Mouse (Mus musculus): Measurements from ENCODE around the gene Pnliprp2.

Gene Pnliprp2

DNA sequence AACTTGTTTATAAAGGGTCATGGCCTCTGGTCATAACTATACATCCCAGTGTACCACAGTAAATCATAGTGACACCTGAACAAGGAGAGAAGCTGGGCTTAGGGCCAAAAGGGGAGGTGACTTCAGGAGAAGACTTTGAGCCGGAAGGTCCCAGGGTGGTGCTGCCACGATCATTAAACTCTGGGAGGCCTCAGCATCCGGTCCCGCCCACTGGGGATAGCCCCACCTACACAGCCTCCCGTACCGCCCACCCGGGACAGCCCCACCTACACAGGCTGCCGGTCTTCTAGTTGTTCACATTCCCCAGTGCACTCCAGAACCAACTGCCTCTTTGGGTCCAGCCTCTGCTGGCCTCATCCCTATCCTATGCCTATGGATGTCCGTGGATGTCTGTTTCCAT is at the start of gene Pnliprp2:
Gene Pnliprp2 (plus strand): TSS at position 297 of the 400 bp plus-strand sequence.
- CTCF ChIA-PET: no interaction called here

DNA sequence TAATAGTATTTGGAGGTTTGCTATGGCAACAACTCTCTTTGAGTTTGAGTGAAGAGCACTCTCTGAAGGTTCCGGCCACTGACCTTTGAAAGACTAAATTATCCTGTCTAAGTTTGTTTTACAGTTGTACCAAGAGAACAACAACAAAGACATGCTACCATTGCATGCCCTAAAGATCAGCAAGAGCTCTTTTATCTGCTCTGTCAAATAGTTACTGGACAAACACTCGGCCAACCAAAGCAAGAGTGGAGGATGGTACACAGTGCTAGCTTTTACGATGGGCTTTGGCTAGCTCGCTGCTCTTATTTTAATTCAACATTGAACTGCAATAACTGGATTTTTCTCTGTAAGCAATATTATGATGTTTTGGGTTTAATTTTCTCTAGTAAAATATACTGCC is 41.6 kb upstream of the Pnliprp2 start:
- CTCF ChIA-PET: no interaction called here

DNA sequence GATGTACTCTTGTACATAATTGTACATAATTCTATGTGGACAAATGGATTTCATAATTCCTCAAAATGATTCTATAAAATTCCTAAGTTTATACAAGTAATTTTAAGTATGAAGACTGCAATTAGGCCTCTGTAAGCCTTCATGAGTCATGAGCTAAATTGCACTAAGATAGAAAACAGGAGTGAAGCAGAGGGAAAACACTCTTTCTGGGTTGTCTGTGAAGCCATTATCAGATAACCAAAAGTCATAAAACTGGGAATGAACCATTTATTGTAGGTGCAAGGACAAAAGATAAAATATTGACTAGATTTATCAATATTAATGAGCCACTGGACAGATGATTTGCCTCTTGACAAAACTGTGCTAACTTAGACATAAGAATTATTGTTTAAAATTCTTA is 39.1 kb upstream of the Pnliprp2 start:
- CTCF ChIA-PET: no interaction called here

DNA sequence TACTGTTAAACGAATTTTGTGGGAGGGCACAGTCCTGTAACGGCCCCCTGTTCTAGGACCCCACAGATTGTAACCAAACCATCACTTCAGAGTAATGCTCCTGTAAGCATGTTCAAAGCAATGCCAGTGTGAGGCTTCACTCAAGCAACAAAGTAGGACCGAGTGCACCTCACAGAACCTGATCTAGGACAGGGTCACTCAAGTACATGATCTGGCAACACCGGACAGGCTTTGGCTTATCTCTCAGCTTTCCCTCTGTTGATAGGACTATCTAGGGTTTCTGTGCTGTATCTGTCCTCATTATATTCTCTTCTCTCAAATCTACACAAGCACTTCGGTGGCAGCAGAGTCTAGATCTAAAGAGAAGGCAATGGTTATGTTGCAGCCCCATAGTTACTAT is 33.0 kb upstream of the Pnliprp2 start:
- CTCF ChIA-PET: no interaction called here

DNA sequence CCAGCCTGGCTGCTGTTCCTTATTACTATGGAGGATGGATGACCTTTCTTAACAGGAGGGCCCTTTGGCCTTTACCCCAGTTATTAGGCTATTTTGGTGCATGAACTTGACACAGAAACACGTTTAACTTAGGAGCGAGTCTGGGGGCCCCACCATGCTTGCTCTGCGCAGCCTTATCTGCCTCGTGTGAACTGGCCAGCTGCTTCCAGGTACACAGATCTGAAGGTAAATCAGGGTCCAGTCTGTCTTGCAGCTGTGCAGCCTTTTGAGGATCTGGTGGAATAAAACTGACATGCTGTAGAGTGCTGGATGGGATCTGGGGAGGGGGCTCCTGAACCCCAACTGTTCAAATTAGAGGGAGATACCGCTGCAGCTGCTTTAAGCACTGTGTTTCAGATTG is 31.8 kb upstream of the Pnliprp2 start:
- CTCF ChIA-PET: no interaction called here

DNA sequence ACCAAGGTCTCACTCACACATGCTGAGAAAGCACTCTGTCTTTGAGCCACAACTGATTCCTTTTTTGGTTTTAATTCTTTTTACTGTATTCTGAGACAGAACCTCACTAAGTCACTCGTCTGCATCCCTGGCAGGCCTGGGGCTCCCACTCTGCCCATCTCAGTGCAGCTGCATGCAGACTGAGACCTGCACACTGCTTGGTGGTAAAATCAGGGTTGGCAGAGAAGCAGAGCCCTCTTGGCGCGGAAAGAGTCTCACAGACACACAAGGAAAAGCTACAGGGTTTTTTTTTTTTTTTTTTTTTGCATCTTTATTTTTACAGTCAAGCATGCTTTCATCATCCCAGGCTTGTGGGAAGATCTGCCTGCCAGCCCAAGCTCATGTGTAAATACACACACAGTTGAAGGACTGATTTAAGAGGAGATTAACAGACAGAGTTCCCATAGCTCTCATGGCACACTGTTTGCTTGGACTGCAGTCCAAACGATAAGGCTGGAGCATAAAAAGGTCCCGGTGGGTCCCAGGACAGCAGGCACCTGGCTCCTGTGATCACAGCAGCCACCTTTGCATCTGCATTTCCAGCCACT is 31.0 kb upstream of the Pnliprp2 start, which contains the start of gene Pnliprp1:
Gene Pnliprp1 (plus strand): TSS at position 443 of the 587 bp plus-strand sequence.
- CTCF ChIA-PET: no interaction called here

DNA sequence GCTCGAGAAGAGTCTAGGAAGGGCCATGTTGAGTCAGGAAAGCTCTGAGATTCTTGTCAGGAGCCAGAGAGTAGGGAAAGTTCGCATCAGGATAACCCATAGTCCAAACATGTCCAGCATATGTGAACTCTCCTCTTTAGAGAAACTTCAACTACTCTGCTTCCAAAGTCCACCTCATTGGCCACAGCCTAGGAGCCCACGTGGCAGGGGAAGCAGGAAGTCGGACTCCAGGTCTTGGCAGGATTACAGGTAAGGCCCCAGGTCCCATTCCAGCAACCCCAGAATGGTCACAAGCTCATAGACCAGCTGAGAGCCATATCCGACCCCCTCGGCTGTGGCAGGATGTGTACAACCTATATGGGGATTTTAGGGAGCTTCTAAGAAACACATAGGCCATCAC is 26.3 kb upstream of the Pnliprp2 start:
- CTCF ChIA-PET: no interaction called here

DNA sequence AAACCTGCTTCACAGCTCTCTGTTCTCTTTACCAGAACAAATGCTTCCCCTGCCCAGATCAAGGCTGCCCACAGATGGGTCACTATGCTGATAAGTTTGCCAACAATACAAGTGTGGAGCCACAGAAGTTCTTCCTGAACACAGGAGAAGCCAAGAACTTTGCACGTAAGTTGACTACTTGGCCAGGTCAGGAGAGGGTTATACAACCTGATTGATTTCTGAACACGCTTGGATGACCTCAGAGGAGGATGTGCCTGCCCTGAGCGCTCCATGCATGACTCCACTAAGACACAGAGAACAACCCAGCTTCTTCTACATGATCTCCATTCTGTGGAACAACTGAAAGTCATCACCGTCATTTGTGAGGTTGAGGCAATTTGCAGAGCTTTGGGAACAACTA is 21.4 kb upstream of the Pnliprp2 start:
- CTCF ChIA-PET: no interaction called here

DNA sequence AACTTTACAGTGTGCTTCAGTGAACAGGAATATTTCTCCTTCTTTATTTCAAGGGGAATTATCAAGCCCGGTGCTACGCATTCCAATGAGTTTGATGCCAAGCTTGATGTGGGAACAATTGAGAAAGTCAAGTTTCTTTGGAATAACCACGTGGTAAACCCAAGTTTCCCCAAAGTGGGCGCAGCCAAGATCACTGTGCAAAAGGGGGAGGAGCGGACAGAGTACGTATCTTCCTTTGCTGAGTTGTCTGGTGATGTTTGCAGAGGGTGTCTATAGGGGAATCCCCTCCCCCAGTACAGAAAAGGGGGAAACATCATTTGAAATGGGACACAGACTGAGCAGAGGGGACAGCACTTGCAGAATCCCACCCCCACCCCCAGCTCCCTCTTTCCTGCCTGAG is 18.5 kb upstream of the Pnliprp2 start:
- CTCF ChIA-PET: no interaction called here

DNA sequence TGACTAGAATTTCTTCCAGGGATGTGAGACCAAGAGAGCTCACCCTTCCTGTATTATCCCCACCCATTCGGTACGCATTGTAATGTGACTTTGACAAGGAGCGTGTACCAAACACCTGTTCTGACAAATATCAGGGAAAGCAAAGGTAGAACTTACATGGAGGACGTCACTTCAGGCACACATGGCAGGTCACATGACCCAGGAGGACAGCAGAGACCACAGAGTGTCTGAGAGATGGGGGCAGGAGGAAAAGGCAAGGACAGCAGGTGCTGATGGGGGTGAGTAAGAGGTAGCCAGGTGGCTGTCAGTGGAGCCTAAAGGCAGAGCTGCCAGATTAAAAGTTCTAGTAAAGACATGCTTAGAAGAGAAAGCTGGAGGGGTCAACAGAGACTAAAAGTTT is 16.8 kb upstream of the Pnliprp2 start:
- CTCF ChIA-PET: no interaction called here

DNA sequence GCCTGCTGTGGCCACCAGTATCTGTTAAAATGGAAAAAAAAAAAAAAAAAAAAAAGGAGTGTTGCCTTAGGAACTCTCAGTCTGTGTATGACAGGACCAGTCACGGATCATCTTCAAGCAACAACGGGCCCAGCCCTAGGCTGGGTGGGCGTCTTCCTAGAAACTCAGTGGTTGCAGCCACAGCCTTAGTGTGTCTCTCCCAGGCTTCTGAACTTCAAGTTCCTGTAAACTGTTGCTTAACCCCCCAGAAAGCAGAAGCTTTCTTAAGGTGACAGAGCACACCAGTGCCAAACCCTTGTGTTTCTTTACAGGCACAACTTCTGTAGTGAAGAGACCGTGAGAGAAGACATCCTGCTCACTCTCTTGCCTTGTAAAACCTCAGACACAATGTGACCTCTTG is 15.8 kb upstream of the Pnliprp2 start:
- CTCF ChIA-PET: no interaction called here

DNA sequence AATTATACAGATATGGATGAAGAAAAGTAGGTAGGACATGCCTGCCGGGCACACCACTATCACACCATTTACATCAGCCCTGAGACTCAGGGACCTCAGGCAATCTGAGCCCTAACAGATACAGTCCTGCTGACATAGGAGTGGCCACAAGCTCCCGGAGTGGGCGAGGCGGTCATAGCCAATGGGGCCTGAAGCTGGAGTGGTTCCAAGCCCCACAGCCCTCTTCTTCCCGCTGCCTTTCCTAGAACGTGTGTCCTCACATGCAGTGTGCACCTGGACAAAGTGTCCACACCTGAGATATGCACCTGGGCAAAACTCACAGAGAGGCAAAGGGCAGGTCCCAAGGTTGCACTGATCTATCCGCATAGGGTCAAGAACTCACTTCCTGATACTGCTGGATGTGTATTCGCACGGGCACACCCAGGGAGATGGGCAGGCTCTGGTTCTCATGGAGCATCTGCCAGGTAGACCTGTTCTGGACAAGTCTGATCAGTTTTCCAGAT is 12.0 kb upstream of the Pnliprp2 start:
- CTCF ChIA-PET: no interaction called here

DNA sequence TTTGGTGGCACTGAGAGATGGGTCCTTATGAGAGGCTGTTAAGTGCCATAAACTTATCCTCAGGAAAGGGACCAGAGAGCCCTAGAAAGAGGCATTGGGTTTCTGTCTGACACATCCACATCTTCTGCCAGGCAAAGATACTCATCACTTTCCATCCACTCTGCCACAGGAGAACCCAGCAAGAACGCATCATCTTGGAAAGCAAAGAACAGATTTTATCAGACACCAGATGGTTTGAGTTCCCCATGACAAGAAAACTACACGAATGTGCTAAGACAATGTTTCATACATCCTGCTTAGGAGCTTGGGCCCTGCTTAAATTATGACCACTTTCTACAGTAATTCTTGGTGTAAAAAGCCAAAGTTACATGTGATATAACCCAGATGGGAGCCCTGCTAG is 8.7 kb upstream of the Pnliprp2 start:
- CTCF ChIA-PET: no interaction called here

DNA sequence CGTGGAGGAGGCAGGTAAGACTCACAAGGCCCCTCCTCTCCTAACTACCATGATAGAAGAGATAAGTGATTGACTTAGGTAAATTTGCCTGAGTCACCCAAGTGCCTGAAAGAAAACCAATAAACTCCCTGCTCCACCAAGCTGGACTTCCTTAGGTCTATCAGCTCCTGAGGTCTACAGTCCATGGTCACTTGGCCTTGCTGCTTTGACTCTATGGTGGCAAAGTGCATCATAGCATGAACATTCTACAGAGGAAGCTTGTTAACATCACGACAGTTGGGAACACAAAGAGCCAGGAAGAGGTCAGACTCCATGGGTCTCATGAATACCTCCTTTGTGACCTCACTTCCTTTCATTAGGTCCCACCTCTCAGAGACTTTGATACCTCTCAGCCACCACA is 8.0 kb upstream of the Pnliprp2 start:
- CTCF ChIA-PET: no interaction called here

DNA sequence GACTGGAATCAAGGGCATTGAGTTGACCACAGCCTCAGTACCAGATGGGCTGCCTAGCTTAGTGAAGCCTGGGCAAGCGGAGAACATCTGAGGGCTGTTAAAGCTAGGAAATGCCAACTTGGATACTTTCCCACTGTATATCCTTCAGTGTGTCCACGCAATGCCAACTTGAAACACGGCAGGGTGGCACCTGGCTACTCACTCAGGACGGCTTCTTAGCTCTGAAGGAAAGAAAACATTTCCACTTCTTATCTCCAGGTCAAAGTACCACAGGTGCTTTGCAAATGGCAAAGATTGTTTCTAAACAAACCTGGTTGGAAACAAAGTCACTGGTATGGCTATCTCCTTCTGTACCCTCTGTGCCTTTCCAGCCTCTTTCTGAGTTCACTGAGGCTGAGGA is 648 bp upstream of the Pnliprp2 start:
- CTCF ChIA-PET: no interaction called here

DNA sequence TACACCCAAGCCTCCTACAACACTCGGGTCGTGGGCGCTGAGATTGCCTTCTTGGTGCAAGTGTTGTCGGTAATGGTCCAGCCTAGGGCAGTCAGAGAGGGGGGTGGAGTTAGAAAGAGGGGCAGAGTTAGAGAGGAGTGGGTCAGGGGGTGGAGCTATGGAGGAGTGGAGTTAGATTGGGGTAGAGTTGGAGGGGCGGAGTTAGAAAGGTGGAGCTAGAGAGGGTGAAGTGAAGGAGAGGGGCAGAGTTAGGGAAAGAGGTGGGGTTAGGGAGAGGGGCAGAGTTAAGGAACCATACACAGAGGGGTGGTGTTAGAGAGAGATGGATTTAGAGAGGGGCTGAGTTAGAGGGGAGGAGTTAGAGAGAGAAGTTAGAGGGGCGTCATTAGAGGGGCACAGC is 2.8 kb downstream of the Pnliprp2 start:
- CTCF ChIA-PET: interaction anchor here (0.6 to 0.7 kb wide), 2 partner anchors 10 to 14 kb away, joined by 3 to 5 read pairs; no protein-coding TSS in a partner anchor

DNA sequence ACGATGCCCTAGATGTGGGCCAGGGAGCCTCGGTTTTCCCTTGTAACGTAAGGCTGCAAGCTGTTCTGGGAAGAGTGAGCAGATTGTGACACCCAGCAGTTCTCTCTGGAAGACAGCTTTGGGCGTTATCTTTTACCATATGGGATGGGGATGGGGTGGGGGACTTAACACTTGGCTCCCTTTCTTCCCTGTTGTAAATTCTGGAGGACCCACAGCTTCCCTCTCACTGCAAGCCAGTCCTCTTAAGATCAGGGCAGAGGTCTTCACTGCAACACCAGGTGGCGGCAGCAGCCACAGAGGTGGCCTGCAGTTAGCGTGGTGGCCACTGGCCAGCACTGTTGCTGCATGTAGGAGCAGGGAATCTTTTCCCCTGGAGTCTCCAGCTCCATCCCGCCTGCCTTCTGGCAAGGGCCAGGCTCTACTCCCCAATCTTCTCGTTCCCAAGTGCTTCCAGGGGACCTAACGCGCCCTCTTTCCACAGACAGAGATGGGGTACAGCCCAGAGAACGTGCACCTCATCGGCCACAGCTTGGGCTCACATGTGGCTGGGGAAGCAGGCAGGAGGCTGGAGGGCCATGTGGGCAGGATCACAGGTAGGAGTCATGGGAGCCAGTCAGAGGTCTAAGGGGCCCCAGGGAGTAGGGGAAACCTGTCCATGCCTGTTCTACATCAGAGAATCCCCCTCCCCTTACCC is 3.5 kb downstream of the Pnliprp2 start:
- CTCF ChIA-PET: interaction anchor here (0.6 kb wide), 1 partner anchor 13 kb away, joined by 3 read pairs; no protein-coding TSS in a partner anchor

DNA sequence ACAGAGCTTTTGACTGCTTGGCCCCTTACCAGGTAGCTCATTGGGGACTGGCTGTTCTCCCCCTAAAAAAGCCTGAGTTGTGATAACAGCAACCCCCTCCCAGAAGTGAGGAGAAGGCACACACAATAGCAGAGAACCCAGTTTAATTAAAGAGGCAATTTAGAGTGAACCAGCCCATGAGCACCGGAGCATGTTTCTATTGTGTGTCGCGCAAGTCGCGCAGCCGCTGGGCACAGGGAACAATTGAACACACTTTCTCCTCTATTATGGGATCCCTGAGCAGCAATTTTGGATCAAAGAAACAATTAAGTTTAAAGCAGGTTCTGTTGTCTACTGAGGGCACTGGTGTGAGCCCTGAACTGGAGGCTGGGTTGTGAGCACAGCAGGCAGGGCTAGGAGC is 7.8 kb downstream of the Pnliprp2 start:
- CTCF ChIA-PET: no interaction called here

DNA sequence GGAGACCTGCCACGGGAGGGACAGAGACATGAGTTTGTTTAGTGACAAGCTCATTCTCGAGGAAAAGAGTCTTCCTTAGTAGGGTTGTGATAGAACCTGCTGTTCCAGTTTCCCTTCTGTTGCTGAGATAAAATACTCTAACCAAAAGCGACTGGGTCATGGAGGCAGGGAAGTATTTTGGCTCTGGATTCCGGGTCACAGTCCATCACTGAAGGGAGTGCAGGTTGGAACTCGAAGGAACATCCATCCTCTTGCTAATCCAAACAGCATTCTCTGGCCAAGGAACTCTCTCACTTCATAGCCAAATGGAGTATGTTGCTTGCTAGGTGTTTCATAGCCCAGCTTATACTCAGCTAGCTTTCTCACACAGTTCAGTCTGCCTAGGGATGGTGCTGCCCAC is 16.9 kb downstream of the Pnliprp2 start:
- CTCF ChIA-PET: no interaction called here

DNA sequence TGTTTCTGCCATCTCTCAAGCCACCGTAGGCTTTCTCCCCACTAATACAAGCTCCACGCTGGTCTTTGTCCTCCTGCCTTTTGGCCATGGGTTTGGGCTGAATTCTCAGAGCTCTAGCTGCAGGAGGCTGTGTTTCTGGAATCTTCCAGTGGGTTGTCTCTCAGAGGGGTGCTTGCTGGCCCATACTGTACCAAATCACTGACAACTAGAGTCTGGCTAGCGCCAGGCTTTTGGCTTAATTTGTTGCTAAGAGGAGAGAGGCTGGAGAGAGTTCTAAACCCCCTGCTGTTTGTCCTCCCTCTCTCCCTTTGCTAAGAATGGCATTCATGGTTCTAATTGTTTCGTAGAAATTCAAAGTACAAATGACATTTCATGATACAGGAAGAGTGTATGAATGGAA is 22.0 kb downstream of the Pnliprp2 start:
- CTCF ChIA-PET: no interaction called here

DNA sequence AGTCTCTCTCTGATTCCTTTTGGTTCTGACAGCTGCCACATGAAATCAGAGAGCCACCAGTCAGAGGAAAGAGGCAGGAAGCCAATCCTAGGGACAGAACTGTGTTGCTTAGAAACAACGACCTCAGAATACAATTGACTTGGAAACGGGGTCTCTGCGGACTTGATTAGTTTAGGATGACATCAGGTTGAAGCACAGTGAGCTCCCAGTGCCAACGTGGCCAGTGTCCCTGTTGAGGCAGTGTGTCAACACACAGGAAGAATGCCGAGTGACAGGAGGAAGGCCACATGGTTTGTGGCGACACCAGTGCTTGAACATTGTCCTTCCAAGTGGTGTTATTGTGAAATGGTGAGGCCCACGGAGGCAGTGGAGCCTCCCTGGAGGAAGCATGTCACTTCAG is 24.4 kb downstream of the Pnliprp2 start:
- CTCF ChIA-PET: no interaction called here

DNA sequence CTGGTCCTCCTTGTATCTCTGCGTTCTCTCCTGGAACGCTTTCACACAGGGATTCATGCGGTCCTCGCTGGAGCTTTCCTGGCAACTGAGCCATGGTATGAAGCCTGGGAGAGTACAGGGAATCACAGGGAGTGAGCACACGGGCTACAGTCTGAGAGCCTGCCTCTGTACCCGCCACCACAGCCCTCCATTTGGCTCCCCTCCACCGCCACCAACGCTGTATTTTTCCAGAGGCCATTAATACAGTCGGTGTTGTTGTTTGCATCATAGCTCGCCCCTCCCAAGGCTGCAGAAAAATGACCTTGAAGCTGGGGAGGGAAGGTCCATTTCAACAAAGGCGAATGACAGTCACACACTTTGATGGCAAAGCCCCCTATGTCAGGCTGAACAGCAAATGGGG is 29.7 kb downstream of the Pnliprp2 start:
- CTCF ChIA-PET: no interaction called here

DNA sequence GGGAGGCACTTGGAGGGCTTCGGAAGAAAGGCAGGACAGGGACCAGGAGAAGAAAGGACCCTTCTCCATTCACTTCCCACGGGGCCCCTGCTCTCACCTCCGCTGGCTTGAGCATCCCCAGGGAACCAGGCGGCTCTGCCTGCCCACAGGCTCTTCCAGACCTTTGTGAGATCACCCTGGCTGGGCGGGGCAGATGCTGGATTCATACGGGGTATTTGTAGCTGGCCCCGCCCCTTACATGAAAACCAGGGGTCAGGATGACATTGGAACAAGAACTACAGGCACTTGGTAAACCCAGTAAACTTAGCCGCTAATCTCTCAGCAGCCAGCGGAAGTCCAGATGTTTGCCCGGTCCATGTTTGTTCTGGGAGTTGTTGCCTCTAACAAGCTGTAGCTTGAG is 34.8 kb downstream of the Pnliprp2 start, which contains the start of gene 1700019N19Rik:
Gene 1700019N19Rik (minus strand): TSS at position 178 of the 400 bp plus-strand sequence.
- CTCF ChIA-PET: no interaction called here
